Mouse (Mus musculus): ENCODE results near the gene Sema4f. TPM values are rescaled to one million over a fixed set of nuclear protein-coding genes. Genes with fewer than 3 reads are reported as not detected.

Sema4f gene
- polyA plus RNA-seq, 1 experiment from 2014 or later = 2.1 TPM

DNA sequence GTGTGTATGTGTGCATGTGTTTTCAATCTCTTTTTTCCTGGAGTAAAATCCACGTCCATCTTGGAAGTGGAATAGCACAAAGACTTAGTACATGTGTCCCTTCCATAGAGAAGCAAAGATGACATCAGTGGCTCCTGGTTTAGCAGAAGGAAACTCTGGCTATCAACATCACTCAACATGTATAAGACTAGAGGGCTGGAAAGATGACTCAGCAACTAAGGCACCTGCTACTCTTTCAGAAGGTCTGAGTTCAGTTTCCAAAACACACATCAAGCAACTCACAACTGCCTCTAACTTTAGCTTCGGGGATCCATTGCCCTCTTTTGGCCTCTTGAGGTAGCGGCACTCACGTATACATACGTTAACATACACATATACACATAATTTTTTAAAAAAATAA is 28.3 kb downstream of the Sema4f start:
- Histone ChIP-seq H3K27me3 (no peaks in the 10 kb centered on the region), H3K4me3 (replicated peaks) (no peak overlapping the region), H3K36me3 (no peaks in the 10 kb centered on the region), H3K4me1 (peaks cover 6% of the 10 kb centered on the region; the same call in 1 of the 2 replicates), H3K27ac (no peak overlapping the region), H3K9ac (no peak overlapping the region), H3K4me2 (no peak overlapping the region), H3K9me3 (replicated peaks) (no peaks in the 10 kb centered on the region)
- 89% methylated on average over 5 of the region's 5 CpGs for WGBS
- no peak for ATAC-seq (replicated peaks; ENCODE audit: low FRiP score)

DNA sequence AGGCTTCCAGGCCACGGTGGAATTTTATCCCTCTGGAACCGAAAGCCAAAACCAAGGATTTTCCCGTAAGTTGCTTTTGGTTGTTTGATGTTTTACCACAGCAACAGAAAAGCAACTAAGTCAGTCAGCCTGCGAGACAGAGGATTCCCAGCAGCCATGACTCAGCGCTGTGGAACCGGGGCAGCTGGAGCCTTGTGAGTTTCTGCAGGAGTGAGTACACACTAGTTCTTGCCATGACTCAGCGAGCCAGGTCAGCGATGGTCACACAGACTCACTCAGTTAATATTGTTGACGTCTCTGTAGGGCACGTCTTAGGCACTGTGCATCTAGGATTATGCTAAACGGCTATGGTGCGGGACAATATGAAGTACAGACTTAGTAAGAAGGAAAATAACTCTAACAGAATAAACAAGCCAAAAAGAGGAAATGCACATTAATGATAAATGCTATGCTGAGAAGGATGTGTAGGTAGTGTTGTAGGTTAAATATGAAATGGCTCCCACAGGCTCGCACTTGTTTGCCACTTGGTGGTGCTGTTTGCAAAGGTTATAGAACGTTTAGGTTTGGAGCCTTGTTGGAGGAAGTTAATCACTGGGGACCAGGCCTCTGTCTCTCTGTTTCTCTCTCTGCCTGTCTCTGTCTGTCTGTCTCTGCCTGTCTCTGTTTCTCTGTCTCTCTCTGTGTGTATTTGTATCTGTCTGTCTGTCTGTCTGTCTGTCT is 30.3 kb downstream of the Sema4f start:
- Histone ChIP-seq H3K4me2 (no peak overlapping the region), H3K27ac (0 out of 2 replicates have a peak overlapping the region, but pooled peaks have one; percentile 28), H3K36me3 (no peaks in the 10 kb centered on the region)

DNA sequence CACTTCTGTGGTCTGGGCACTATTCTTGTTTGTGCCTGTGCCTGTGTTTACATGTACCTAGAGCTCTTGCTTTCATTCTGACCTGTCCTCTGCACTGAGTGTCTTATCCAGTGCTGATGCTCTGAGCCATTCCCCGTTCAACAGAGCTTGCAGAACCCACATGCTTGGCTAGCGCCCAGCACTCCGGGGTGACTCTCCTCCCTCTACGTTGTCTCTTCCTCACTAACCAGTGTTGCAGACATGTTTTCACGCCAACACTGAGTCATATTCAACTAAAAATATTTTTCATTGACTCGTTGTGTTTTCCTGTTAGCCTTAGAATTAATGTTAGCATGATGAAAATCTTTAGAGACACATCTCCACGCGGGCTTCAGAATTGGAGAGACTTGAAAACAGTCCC is 31.5 kb downstream of the Sema4f start:
- Histone ChIP-seq H3K9ac (no peak overlapping the region), H3K36me3 (no peaks in the 10 kb centered on the region), H3K27ac (no peak overlapping the region), H3K4me3 (replicated peaks) (no peak overlapping the region), H3K4me1 (peaks cover 6% of the 10 kb centered on the region; the same call in 1 of the 2 replicates), H3K27me3 (peaks cover 6% of the 10 kb centered on the region; the same call in 1 of the 2 replicates), H3K4me2 (no peak overlapping the region), H3K9me3 (replicated peaks) (no peaks in the 10 kb centered on the region)
- ATAC-seq (replicated peaks; ENCODE audit: low FRiP score) = no peak
- WGBS = 82% methylated on average over 8 of the region's 8 CpGs

More for the DNA sequence above, 30.3 kb downstream of the Sema4f start:
- H3K9me3 ChIP-seq (replicated peaks) = no peaks in the 10 kb centered on the region
- H3K27me3 ChIP-seq = peaks cover 6% of the 10 kb centered on the region; the same call in 1 of the 2 replicates
- H3K9ac ChIP-seq = no peak overlapping the region
- ATAC-seq (replicated peaks; ENCODE audit: low FRiP score) = peak; percentile 73
- 43% methylated on average over 14 of the region's 14 CpGs for WGBS
- no peak overlapping the region for H3K4me3 ChIP-seq (replicated peaks)
- H3K4me1 ChIP-seq = peaks cover 6% of the 10 kb centered on the region; the same call in 1 of the 2 replicates

DNA sequence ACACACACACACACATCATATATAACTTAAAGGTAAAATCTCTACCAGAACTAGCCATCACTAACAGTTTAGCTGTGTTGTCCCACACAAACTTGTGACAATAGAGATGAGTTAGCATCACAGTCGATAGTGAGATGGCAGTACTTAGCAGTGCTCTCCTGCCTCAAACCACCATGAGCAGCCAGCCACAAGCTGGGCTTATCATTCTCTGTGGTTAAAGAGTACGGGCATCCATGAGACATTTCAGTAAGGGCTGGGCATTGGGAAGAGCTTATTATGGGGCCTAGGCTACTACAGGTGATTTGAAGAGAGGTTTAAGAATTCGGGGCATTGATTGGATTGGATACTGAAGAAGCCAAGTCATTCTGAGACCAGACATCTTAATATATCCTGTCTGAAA is 32.6 kb downstream of the Sema4f start:
- Histone ChIP-seq H3K9me3 (replicated peaks) (no peaks in the 10 kb centered on the region), H3K9ac (no peak overlapping the region), H3K36me3 (no peaks in the 10 kb centered on the region), H3K4me1 (peaks cover 6% of the 10 kb centered on the region; the same call in 1 of the 2 replicates), H3K4me3 (replicated peaks) (no peak overlapping the region), H3K27ac (no peak overlapping the region), H3K27me3 (peaks cover 6% of the 10 kb centered on the region; the same call in 1 of the 2 replicates), H3K4me2 (no peak overlapping the region)
- WGBS = 81% methylated on average over 3 of the region's 3 CpGs
- no peak for ATAC-seq (replicated peaks; ENCODE audit: low FRiP score)

DNA sequence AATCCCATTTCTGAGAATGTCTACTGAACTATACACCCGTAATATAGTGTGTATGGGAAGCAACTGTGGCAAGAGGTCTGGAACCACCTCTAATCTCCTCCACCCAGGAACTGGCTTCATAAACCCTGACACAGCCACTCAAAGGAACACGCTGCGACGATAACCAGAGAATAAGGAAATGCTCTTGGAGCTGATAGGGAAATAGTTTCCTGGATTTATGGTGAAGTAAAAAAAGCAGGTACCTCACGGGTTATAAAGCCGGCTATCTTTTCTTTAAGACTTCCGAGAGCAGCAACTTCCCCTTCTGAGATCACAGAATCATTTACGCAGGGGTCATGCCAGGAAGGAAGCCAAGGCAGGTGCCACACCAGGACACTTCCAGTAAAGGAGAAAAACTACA is 37.0 kb downstream of the Sema4f start:
- WGBS = 36% methylated on average over 8 of the region's 8 CpGs
- Histone ChIP-seq H3K9me3 (replicated peaks) (no peaks in the 10 kb centered on the region), H3K4me3 (replicated peaks) (no peak overlapping the region), H3K27ac (no peak overlapping the region), H3K4me2 (no peak overlapping the region), H3K27me3 (peaks cover 6% of the 10 kb centered on the region; the same call in 1 of the 2 replicates), H3K36me3 (no peaks in the 10 kb centered on the region), H3K9ac (no peak overlapping the region), H3K4me1 (peaks cover 15% of the 10 kb centered on the region)
- ATAC-seq (replicated peaks; ENCODE audit: low FRiP score) = no peak

DNA sequence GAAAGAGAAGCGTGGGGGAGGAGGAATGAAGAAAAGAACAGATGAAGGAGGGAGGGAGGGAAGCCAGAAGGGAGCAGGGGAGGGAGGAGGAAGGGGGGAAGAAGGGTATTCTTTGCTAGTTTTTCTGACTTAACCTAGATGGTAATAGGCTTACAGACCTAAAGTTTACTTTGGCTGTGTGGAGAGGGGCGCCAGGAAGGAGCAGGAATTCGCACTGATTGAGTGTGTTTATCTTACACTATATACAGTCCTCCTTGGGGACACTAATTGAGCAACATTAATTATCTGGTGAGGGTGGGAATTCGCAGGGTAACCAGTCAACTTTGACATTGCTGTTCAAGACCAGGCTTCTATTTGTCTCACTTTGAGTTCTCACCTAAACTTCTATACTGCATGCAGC is 40.8 kb downstream of the Sema4f start:
- H3K27ac ChIP-seq = no peak overlapping the region
- 16% methylated on average over 4 of the region's 4 CpGs for WGBS

DNA sequence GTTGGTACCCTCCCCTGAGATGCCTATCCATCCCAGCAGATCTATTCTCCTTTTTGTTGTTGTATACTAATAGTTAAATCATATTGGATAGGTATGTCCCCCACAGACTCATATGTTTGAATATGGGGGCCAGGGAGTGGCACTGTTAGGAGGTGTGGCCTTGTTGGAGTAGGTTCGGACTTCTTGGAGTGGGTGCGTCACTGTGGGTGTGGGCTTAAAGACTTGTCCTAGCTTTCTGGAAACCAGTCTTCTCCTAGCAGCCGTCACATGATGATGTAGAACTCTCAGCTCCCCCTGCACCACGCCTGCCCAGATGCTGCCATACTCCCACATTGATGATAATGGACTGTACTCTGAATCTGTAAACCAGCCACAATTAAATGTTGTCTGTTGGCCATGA is 41.3 kb downstream of the Sema4f start:
- Histone ChIP-seq H3K9ac (no peak overlapping the region), H3K27me3 (no peaks in the 10 kb centered on the region), H3K4me2 (no peak overlapping the region), H3K27ac (no peak overlapping the region), H3K9me3 (replicated peaks) (no peaks in the 10 kb centered on the region), H3K36me3 (no peaks in the 10 kb centered on the region), H3K4me3 (replicated peaks) (no peak overlapping the region), H3K4me1 (peaks cover 19% of the 10 kb centered on the region)
- 44% methylated on average over 4 of the region's 4 CpGs for WGBS
- 0 out of 2 replicates have a peak, but pooled peaks have one; percentile 9 for ATAC-seq (replicated peaks; ENCODE audit: low FRiP score)

More for the DNA sequence above, 40.8 kb downstream of the Sema4f start:
- no peak overlapping the region for H3K4me2 ChIP-seq
- H3K9me3 ChIP-seq (replicated peaks) = no peaks in the 10 kb centered on the region
- peak; percentile 72 for ATAC-seq (replicated peaks; ENCODE audit: low FRiP score)
- H3K4me1 ChIP-seq = peaks cover 18% of the 10 kb centered on the region
- H3K27me3 ChIP-seq = no peaks in the 10 kb centered on the region
- no peak overlapping the region for H3K9ac ChIP-seq
- no peaks in the 10 kb centered on the region for H3K36me3 ChIP-seq
- H3K4me3 ChIP-seq (replicated peaks) = no peak overlapping the region

DNA sequence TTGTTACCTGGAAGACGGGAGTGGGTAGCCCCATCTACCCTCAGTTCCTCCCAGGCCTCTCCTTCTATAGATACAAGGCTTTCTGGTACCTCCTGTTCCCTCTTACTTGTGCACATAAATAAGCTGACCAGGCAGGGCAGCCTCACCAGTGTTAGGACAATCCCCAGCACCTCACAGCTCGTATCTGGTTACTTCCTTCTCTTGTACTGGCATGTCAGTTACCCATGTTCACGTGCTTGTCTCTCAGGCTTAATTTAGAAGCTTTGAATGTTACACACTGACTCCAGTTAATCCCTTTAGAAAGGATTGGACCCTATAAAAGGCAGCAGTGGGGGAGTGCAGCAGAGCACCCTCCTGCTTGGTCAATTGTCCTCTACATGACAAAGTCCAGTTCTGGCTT is 42.3 kb downstream of the Sema4f start:
- no peak overlapping the region for H3K4me2 ChIP-seq
- no peak overlapping the region for H3K27ac ChIP-seq
- H3K36me3 ChIP-seq = no peaks in the 10 kb centered on the region
- peaks cover 24% of the 10 kb centered on the region for H3K4me1 ChIP-seq
- ATAC-seq (replicated peaks; ENCODE audit: low FRiP score) = no peak
- no peaks in the 10 kb centered on the region for H3K27me3 ChIP-seq
- H3K9ac ChIP-seq = no peak overlapping the region
- no peak overlapping the region for H3K4me3 ChIP-seq (replicated peaks)
- H3K9me3 ChIP-seq (replicated peaks) = no peaks in the 10 kb centered on the region
- WGBS = 47% methylated on average over 3 of the region's 3 CpGs

DNA sequence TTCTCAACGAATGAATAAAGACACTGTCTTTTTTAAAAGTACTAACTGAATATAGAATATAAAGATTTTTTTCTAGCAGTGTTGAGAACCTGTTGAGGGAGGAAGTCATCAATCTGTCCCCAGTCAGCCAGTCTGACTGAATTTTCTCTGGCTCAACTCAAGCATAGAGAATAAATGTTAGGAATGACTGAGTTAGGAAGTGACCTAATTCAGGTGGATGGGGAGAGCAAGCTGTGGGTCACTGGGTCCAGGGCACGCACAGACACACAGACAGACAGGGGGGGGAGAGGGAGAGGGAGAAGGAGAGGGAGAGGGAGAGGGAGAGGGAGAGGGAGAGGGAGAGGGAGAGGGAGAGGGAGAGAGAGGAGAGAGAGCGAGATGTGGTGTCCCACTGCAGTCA is 46.2 kb downstream of the Sema4f start:
- ATAC-seq (replicated peaks; ENCODE audit: low FRiP score) = peak; percentile 75
- WGBS = 21% methylated on average over 3 of the region's 3 CpGs
- Histone ChIP-seq H3K4me2 (no peak overlapping the region), H3K27ac (peak overlapping the region; percentile 77), H3K4me3 (replicated peaks) (no peak overlapping the region), H3K9ac (no peak overlapping the region), H3K36me3 (no peaks in the 10 kb centered on the region), H3K27me3 (no peaks in the 10 kb centered on the region), H3K9me3 (replicated peaks) (no peaks in the 10 kb centered on the region), H3K4me1 (peaks cover 25% of the 10 kb centered on the region)

DNA sequence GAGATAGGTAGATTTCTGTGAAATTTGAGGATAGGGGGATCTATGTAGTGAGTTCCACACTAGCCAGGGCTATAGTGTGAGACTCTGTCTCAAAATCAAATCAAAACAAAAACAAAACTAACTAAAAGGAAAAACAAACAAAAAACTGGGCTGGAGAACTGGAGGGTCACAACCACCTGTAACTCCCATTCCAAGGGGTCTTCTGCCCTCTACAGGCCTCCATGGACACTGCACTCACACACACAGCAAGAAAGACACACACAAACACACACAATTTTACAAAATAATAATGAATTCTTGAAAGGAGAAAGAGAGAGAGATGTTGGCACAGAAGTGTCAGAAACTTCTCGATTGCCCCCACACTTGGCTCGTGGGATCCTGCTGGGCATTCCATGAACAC is 47.0 kb downstream of the Sema4f start:
- Histone ChIP-seq H3K36me3 (no peaks in the 10 kb centered on the region), H3K4me2 (no peak overlapping the region), H3K9ac (no peak overlapping the region), H3K4me1 (peaks cover 17% of the 10 kb centered on the region; the same call in 1 of the 2 replicates), H3K4me3 (replicated peaks) (no peak overlapping the region), H3K27ac (peak overlapping the region; percentile 77), H3K27me3 (no peaks in the 10 kb centered on the region), H3K9me3 (replicated peaks) (no peaks in the 10 kb centered on the region)
- 71% methylated on average over 2 of the region's 2 CpGs for WGBS
- no peak for ATAC-seq (replicated peaks; ENCODE audit: low FRiP score)

DNA sequence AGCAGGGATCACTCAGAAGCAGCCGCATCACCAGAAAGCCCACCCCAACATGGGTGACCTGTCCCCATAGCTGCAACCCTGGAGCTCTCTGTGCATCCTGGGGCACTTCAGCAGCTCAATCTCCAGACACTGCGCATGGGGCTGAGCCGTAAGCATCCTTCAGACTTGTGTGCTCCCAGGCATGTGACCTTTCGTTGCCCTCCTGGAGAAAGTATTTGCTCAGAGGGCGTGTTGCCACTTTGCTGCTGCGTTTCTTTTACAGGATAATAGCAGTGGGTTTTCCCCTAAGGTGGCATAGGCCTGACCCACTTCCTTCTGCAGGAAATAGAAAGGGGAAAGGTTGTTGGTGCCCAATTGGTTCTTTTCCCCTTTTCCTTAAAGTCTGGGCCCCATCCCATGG is 48.1 kb downstream of the Sema4f start:
- WGBS = 50% methylated on average over 6 of the region's 6 CpGs
- no peaks in the 10 kb centered on the region for H3K9me3 ChIP-seq (replicated peaks)
- H3K4me1 ChIP-seq = peaks cover 16% of the 10 kb centered on the region; the same call in 1 of the 2 replicates
- no peak overlapping the region for H3K4me2 ChIP-seq
- no peak overlapping the region for H3K4me3 ChIP-seq (replicated peaks)
- no peak overlapping the region for H3K9ac ChIP-seq
- H3K27me3 ChIP-seq = no peaks in the 10 kb centered on the region
- H3K27ac ChIP-seq = no peak overlapping the region
- H3K36me3 ChIP-seq = no peaks in the 10 kb centered on the region
- ATAC-seq (replicated peaks; ENCODE audit: low FRiP score) = no peak

DNA sequence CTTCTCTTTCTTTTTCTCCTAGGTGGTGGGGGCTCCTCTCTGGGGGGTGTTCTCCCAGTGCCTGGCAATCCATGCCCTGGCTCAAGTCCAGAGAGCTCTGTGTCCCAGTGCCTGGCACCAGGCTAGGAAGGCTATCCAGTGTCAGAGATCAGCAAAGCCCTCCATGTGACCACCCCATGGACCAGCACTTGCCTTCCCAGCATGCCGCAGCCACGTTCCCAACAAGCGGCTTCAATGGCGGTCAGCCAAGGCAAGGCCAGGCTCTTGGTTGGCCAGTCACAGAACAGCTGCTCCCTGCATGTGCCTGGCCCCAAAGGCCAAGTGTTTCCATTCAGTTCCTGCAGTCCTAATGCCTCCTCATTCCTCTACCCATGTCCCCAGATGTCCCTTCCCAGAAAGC is 53.2 kb downstream of the Sema4f start:
- ATAC-seq (replicated peaks; ENCODE audit: low FRiP score) = no peak; the same call in 1 of the 2 replicates
- H3K9ac ChIP-seq = no peak overlapping the region
- no peak overlapping the region for H3K4me3 ChIP-seq (replicated peaks)
- peaks cover 5% of the 10 kb centered on the region for H3K4me1 ChIP-seq
- H3K4me2 ChIP-seq = no peak overlapping the region
- WGBS = 92% methylated on average over 4 of the region's 4 CpGs
- no peaks in the 10 kb centered on the region for H3K9me3 ChIP-seq (replicated peaks)
- H3K27ac ChIP-seq = no peak overlapping the region
- no peaks in the 10 kb centered on the region for H3K36me3 ChIP-seq
- H3K27me3 ChIP-seq = no peaks in the 10 kb centered on the region

All from kidney, embryonic 15.5 days (tissue).